8 mouse cellular contexts compared by ENCODE assay signal in genomic region chr7:18948151-18948550, GRCm38 (mm10). TPM values are rescaled to one million over a fixed set of nuclear protein-coding genes. Genes with fewer than 3 reads are reported as not detected.
DNase-seq lines count a peak whose midpoint lies in the region.

No protein-coding gene starts in this region.

- H3K36me3 ChIP-seq in embryonic facial prominence, embryonic 10.5 days (replicated peaks) = peaks cover 23% of the 10 kb centered on the region

- H3K27ac ChIP-seq in embryonic facial prominence, embryonic 10.5 days (replicated peaks) = no peak overlapping the region; the same call in 1 of the 2 replicates

- DNase-seq in testis, postnatal 10 days (ENCODE audit: low spot score) = peak; percentile 29
- DNase-seq in testis, postnatal 14 days (ENCODE audit: low spot score) = no peak
- DNase-seq in heart, postnatal 4 days = peak; percentile 53
- DNase-seq in lung, postnatal 10 days = peak; percentile 83
- DNase-seq in spleen, postnatal 4 days (ENCODE audit: low spot score in 2 of 2) = no peak
- DNase-seq in c-Kit-positive CD71-positive TER-119-positive erythroid progenitor cells, embryonic 14.5 days (ENCODE audit: low spot score) = no peak
- DNase-seq in embryonic facial prominence, embryonic 10.5 days (ENCODE audit: low spot score) = no peak
- DNase-seq in cerebellum, postnatal 4 days (ENCODE audit: low spot score in 2 of 2) = no peak

- peaks cover 5% of the 10 kb centered on the region; the same call in 1 of the 2 replicates for H3K27me3 ChIP-seq in embryonic facial prominence, embryonic 10.5 days (replicated peaks; ENCODE audit: low read depth, poor library complexity, severe bottlenecking)

- WGBS in embryonic facial prominence, embryonic 10.5 days = 72% methylated on average over 6 of the region's 6 CpGs

- H3K9me3 ChIP-seq in embryonic facial prominence, embryonic 10.5 days = no peaks in the 10 kb centered on the region

- peaks cover 38% of the 10 kb centered on the region for H3K4me1 ChIP-seq in embryonic facial prominence, embryonic 10.5 days

- H3K4me3 ChIP-seq in embryonic facial prominence, embryonic 10.5 days = no peak overlapping the region

RNA-seq across cellular contexts. Expression of gene Nova2, which starts 22.5 kb away (rescaled TPM):
- 1 to 10 TPM; 8.6 to 9.1 TPM for total RNA-seq in heart, postnatal 4 days (2021)
- polyA plus RNA-seq in embryonic facial prominence, embryonic 10.5 days (2016; fragmentation: Nextera tagmentation; extraction: Ambion mirVana) = 0.98 and 1.5 TPM in 2 replicates

RNA-seq across cellular contexts. Expression of gene Ccdc61, which starts 37.9 kb away (rescaled TPM):
- total RNA-seq in heart, postnatal 4 days (2021) = 10 to 100 TPM; 11.9 to 14.9 TPM
- 30.9 and 34.8 TPM in 2 replicates for polyA plus RNA-seq in embryonic facial prominence, embryonic 10.5 days (2016; fragmentation: Nextera tagmentation; extraction: Ambion mirVana)

RNA-seq across cellular contexts. Expression of gene Nanos2, which starts 39.0 kb away (rescaled TPM):
- total RNA-seq in heart, postnatal 4 days (2021) = under 1 TPM in 1 of 2 experiments, not detected in 1; 0.23 TPM
- polyA plus RNA-seq in embryonic facial prominence, embryonic 10.5 days (2016; fragmentation: Nextera tagmentation; extraction: Ambion mirVana) = not detected in 2 replicates

RNA-seq across cellular contexts. Expression of gene Mypop, which starts 42.9 kb away (rescaled TPM):
- total RNA-seq in heart, postnatal 4 days (2021) = 1 to 10 TPM; 1.4 to 1.5 TPM
- 4.0 and 4.1 TPM in 2 replicates for polyA plus RNA-seq in embryonic facial prominence, embryonic 10.5 days (2016; fragmentation: Nextera tagmentation; extraction: Ambion mirVana)

RNA-seq across cellular contexts. Expression of gene Irf2bp1, which starts 55.7 kb away (rescaled TPM):
- 10 to 100 TPM; 27.3 to 32.3 TPM for total RNA-seq in heart, postnatal 4 days (2021)
- polyA plus RNA-seq in embryonic facial prominence, embryonic 10.5 days (2016; fragmentation: Nextera tagmentation; extraction: Ambion mirVana) = 25.0 and 25.7 TPM in 2 replicates

Comparison
In these comparisons a context has a peak if more than half of its experiments do, and no peak if none do; other contexts are left out.
1. DNase-seq: peak in testis, postnatal 10 days (single experiment), heart, postnatal 4 days (single experiment) and lung, postnatal 10 days (single experiment); none in testis, postnatal 14 days (single experiment), spleen, postnatal 4 days (0 of 2), c-Kit-positive CD71-positive TER-119-positive erythroid progenitor cells, embryonic 14.5 days (single experiment), embryonic facial prominence, embryonic 10.5 days (single experiment) and cerebellum, postnatal 4 days (0 of 2).